Mouse (Mus musculus): ENCODE results near the gene Rsf1.

The Rsf1 gene

DNA sequence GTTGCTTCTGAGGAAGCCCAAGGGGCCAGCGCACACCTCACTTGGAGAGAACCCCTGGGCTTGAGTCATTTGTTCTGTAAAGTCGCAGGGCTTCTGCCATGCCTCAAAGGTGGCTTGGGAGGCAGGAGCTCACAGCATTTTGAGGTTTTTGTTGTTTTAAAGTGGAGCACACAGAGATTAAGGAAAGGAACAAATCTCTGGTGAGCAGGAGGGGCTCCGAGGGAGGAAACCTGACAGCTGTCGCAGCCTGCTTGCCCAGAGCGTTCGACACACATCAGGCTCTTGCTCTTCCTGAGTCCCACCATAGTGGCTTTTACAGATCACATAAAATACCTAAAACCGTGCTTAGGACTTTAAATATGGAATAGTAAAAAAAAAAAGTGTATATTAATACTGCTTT lies 147.1 kb downstream of the Rsf1 start:
- no peak for DNase-seq

GRCm38 (mm10) chr7:97728666-97729614 lies 149.3 kb downstream of the Rsf1 start:
- DNase-seq: no peak

- peak; percentile 16 for DNase-seq
These were observed 150.7 kb downstream of the Rsf1 start for GRCm38 (mm10) chr7:97730427-97730826.

- no peak for DNase-seq
These were observed 153.9 kb downstream of the Rsf1 start for GRCm38 (mm10) chr7:97733606-97734005.

DNA sequence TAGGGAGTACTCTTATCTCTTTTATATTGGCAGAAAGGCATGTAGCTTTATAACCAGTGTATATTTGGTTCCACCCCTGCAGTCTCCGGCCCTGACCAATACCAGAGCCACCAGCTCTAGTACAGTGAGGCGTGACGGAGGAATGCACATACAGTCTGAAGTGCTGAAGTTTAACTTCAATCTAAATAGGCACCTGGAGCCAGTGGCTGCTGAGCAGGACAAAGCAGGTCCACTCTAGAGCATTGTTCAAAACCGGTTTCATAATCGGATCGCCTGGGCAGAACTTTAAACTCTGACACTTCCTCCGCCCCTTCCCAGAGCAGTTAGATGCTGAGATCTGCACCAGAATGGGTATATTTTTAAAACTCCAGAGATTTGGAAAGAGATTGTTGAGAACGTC lies 155.3 kb downstream of the Rsf1 start:
- DNase-seq: peak; percentile 67

DNA sequence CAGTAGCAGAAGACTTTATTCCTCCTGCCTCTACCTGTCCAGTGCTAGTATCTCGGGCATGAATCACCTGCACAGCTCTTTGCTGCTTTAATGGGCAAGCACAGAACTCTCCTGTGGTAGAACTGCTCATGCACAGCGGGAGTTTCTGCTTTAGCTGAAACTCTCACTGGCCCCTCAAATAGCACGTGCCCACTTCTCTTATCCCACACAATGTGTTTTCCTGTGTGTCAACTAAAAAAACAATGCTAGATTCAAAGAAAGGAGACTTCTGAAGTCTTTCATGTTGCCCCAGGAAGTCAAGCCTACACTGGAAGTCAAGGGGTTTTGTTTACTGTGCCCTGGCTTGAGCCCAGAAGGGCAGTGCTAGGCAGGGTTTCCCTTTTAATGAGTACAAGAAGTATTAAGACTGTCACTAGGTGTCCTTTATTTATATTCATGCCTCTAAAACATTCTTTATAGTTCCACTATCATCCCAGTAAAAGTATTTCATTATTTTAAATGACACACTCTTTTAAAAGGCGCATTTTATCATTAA lies 156.3 kb downstream of the Rsf1 start:
- DNase-seq: peak; percentile 60

DNA sequence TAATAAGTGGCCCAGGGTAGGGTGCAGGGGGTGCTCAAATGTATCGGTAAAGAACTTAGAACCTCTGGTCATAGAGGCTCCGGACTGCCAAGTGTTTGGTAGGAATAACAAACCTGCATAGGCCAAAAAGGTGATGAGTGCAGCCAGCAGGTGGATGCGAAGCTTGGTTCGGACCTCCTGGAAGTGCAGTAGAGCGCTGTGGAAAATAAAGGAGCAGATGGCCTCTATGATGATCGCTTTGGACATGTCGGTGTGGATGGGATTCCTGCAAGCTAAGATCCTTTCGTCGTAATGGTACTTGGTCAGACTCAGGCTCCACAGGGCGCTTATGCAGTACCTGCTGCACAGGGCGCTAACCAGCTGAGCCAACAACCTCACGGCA lies 157.6 kb downstream of the Rsf1 start:
- DNase-seq: no peak

DNA sequence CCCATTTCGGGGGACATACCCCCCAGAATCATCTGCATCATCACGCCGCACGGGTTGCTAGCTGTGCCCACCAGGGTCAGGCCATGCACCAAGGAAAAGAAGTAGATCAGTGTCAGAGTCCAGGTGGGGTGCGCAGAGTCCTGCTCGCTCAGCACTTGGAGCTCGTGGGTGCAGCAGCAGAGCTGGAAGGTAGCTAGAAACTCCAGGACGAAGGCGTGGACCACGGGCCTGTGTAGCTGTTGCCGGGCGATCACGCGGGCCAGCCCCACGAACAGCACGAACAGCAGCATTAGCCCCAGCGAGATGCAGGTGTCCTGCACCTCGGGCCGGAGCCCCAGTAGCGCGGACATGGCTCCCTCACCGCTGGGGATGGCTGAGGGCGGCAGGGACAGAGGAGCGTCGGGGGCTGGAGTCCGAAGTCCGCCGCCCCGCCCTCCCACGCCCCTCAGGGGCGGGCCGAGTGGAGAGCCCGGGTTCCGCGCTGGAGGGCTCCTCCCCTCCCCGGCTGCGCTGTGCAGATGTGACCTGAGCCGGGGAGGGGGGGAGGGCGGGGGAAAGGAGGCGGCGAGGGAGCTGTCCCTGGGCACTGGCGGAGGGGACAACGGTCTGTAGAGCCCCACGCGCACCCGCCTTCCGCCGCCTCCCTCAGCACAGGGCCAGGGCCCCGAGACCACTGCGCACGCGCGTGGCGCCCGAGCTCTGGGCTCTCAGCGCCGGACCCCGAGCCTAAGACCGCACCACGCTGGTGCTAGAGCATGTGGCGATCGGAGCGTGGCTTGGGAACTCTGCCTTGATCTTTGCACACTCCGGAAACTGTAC lies 158.2 kb downstream of the Rsf1 start, which contains the start of gene Aqp11:
Gene Aqp11, minus strand, starts transcription at position 652 of the 819 bp plus-strand sequence.
- peak; percentile 95 for DNase-seq

DNA sequence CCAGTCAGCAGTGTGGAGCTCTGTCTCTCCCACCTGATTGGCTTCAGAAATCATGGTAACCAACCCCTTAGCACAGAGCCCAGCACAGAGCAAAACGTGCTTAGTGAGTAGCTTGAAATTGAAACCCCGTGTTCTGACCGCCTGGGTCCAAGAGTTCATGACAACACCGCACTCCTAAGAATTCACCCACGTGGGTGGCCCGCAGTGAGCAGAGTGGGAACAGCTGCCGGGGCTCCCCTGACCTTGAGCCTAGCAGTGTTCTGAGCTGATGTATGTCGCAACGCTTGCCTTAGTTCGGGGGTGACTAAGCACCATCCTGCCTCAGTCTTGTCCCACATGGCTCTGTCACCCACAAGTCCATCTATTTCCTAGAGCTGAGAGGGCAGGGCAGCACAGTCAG lies 161.3 kb downstream of the Rsf1 start:
- DNase-seq: peak; percentile 31

- no peak for DNase-seq
These were observed 162.1 kb downstream of the Rsf1 start for GRCm38 (mm10) chr7:97741756-97742291.

Data from kidney, postnatal 14 days (tissue).